Mouse (Mus musculus) kidney, adult 18-20 months (tissue): Measurements from ENCODE around the gene Mgll.

Source experiments
- DNase-seq: peaks from one replicate; pipeline ENCODE4 v3.0.0; 2021

The Mgll gene

DNA sequence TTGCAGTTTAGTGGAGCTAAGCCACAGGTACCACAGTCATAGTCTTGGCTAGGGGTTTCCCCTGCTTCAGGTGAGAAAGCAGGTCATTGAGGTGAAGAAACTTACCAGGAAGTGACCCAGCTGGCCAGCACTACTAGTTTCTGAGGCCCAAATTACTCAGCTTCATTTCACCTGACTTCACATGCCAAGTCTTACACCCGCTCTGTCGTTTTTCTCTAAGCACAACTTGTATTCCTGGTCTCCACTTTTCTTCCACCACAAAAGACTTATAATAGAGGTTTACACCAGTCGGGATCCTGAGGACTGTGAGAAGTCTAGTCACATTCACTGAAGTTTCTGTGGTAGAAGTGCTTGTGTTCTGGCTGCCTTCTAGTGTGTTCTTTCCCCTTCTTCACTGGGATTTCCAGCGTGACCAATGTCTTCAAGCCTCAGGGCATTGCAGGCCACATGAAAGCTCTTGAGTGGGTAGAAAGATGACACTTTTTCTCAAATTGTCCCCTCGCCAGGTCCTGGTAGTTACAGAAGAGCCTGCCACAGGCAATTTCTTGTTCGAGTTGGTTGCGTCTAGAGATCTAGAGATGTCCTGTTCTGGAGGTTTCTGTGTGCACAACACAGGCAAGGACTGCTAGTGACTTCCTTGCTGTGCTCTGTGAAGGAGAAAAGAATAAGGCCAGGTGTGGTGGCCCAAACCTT, 6.0 kb upstream of the Mgll start:
- peak; percentile 14 for DNase-seq

GRCm38 (mm10) chr6:88721059-88721458, 3.2 kb upstream of the Mgll start:
- no peak for DNase-seq

- DNase-seq = peak; percentile 9
These were observed 1.3 kb upstream of the Mgll start for GRCm38 (mm10) chr6:88722906-88723305.

DNA sequence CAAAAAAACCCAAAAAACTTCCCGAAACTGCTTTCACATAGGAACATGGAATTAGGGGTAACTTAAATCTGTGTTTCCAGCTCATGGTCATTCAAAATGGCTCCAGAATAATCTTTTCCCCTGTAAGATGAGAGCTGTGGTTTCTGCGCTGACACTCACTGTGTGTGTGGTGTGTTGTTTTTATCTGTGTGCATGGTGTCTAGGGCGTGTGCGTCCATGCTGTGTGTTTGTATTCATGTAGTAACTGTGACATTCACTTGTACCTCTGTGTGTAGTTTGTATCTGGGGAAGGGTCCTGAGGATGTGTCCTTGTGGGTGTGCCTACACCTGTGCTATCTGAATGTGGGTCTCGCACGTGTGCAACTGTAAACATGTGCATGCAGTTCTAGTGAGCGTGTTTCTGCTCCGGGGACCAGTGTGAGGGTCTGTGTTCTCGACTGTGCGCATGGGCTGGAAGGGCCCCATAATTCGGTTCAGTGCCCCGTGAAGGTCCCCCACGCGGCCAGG, 353 bp upstream of the Mgll start:
- no peak for DNase-seq

GRCm38 (mm10) chr6:88725590-88725989, 1.4 kb downstream of the Mgll start:
- DNase-seq = peak; percentile 50

GRCm38 (mm10) chr6:88726252-88727211, 2.3 kb downstream of the Mgll start:
- DNase-seq = peak; percentile 76

DNA sequence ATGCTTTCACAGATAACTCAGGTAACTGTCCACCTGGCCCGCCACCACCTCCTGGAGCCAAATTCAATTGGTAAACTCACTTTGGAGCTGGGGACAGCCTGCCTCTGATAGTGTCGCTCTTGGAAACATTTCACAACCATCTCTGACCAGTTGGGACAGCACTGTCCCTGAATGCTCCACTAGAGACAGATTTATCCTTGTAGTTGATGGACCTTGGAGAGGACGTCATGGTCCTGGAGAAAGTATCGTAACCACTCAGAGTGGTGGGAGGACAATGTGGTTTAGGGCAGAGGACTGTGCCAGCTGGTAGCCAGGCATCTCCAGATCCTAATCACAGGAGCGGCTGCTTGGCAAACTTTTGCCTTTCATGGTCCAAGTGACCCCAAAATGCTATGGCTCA, 3.3 kb downstream of the Mgll start:
- DNase-seq = peak; percentile 11

DNA sequence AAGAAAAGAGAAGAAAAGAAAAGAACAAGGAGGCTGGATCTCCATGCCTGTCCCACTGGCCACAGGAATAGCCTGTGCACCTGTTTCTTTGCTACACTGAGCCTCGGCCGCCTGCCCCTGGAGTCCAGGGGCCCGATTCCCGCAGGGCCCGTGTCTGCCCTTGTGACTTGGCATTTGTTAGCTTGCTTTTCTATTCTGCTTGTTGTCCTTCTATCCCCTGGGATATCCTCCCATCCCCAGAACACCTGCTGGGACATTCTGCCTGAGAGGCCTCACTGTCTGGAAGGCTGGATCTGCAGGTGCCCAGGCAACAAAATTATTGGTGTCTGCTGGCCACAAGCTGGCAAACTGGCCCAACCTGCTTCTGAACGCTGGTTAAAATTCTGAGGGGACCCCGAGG, 3.8 kb downstream of the Mgll start:
- DNase-seq = peak; percentile 23

- no peak for DNase-seq
These were observed 4.3 kb downstream of the Mgll start for GRCm38 (mm10) chr6:88728515-88728914.

DNA sequence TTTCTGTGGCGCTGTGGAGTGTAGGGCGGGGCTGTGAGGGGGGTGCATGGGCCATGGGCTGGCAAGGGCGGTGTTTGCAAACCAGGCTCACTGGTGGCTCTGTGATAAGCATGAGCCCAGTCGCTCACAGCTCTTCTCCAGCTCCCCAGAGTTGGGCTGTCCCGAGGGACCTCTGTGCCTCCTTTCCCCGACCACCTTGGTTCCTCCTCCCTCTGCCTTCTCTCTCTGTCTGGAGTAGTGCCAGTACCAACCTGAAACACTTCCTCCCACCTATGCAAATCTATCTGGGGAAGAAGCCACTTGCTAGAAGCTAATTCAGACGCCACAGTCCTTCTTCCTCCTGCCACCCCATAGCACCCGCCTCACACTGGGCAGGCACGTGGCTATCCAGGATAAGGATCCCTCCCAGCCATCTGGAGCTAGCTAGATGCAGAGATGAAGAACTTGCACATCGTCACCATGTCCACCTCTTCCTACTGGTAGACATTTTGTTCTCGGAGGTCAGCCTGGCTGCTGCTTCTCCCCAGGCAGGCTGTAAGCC, 7.1 kb downstream of the Mgll start:
- DNase-seq = peak; percentile 5

- DNase-seq = peak; percentile 91
These were observed 7.8 kb downstream of the Mgll start for GRCm38 (mm10) chr6:88731991-88732390.

- peak; percentile 28 for DNase-seq
These were observed 8.7 kb downstream of the Mgll start for GRCm38 (mm10) chr6:88732643-88733613.

- no peak for DNase-seq
These were observed 12.1 kb downstream of the Mgll start for GRCm38 (mm10) chr6:88736337-88736736.

DNA sequence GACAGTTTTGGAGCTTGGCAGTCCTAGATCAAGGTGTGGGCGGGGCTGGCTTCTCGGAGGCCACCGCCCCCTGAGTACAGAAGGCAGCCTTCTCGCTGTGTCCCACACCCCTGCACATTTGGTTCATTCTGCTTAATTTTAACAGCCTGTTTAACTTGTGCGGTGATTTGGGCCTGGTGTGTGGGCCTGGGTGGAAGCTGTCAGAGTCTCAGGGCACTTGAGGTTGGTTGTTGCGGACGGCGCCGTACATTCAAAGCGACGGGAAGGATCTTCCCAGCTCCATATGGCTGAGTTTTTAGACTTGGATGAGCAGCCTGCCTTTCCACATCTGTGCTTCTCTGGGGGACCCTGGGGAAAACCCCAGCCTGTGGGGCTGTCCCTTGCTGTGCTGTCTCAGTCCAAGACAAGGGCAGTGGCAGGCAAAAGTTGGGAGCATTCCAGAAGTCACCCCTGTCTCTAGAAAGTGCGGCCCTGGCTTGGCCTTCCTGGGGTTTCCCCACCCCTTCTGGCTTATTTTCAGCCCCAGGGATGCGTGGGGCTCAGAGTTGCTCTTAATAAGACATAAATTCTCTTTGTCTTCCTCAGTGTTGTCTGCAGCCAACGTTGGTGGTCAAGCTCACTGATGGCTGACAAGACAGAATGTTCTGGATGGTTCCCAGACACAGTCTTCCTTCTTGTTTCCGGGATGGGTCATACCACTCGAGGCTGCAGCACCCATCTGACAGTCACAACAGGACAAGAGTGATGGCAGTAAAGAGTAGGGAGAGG, 12.7 kb downstream of the Mgll start:
- no peak for DNase-seq

DNA sequence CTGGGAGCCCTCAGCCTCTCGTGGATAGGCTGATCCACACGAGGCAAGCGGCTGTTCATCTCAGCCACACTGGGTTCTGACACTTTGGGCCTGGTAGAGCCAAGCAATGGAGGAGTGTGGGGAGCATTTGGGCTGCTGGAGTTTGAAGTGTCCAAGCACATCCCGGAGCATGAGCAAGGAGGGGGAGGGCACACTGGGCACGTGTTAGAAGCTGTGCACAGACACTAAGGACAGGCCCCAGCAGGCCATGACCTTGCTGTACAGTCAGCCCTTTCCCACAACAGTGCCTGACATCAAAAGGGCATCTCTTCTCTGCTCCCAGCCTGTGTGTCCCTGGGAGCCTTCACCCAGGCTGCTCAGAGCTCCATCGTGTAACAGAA, 13.3 kb downstream of the Mgll start:
- no peak for DNase-seq

DNA sequence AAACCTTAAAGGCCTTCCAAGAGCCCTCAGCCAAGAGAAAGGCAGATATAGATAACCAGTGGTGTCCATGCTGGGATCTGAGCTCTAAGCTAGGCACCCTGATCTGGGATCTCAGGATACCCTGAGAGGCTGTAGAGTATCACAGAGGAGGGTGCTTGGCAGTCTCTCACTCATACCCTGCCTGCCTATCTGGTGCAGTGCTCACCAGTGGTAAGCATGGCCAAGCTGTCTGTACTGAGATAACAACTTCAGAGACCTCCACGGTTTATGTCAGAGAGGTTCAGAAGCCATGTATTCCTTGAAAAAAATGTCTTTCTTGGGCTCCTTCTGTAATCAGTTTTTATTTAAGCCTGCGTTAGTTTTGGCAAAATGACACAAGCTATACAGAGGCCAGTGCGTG, 16.8 kb downstream of the Mgll start:
- no peak for DNase-seq

DNA sequence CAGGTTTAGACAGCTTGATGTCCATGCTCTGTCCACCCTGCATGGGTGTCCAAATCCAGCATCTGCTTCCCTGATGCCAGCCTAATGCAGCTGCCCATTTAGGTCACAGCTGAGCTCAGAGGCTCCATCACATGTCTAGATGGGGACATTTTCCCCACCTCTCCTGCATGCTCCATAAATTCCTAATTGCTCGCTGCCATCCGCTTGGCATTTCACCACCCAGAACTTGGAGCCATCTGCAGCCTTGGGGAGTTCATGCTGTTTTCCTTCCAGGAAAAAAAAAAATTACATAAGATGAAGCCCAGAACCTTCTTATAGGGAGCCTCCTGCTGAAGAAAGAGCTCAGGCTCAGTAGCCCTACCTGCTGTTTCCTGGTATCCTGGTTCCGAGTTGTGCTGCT, 17.6 kb downstream of the Mgll start:
- DNase-seq = no peak

GRCm38 (mm10) chr6:88742286-88743011, 18.2 kb downstream of the Mgll start:
- DNase-seq = peak; percentile 75

GRCm38 (mm10) chr6:88743601-88744291, 19.5 kb downstream of the Mgll start:
- DNase-seq = no peak

GRCm38 (mm10) chr6:88745027-88745426, 20.8 kb downstream of the Mgll start:
- no peak for DNase-seq
